Mouse (Mus musculus) liver, adult 2 months (tissue): ENCODE measurements around the gene Gm11992. TPM values are rescaled to one million over a fixed set of nuclear protein-coding genes. Genes with fewer than 3 reads are reported as not detected.

Experiments
- DNase-seq: peaks from one replicate; pipeline ENCODE4 v3.0.0-alpha.2; 2011; ENCODE audit warnings: low read depth, low spot score; ENCODE audit errors: extremely low read depth
- H3K27ac ChIP-seq: fragments of 200-500 bp; replicated peaks from 2 replicates; pipeline ENCODE4 v1.5.1; 2012; ENCODE audit warnings: low read depth, mild to moderate bottlenecking, control low read depth, inconsistent platforms, low read length; ENCODE audit not compliant: insufficient read depth
- H3K27me3 ChIP-seq: fragments of 200-500 bp; 2 replicates; pipeline ENCODE4 v1.6.1; 2012; ENCODE audit warnings: mild to moderate bottlenecking, moderate library complexity, low read length, inconsistent platforms; ENCODE audit not compliant: control insufficient read depth, insufficient read depth
- H3K36me3 ChIP-seq: fragments of 200-500 bp; 2 replicates; pipeline ENCODE4 v1.6.1; 2012; ENCODE audit warnings: low read length, inconsistent platforms; ENCODE audit not compliant: control insufficient read depth, insufficient read depth
- H3K4me1 ChIP-seq: fragments of 200-500 bp; 2 replicates; pipeline ENCODE4 v1.6.1; 2011; ENCODE audit warnings: low read length; ENCODE audit not compliant: control insufficient read depth, insufficient read depth
- H3K4me3 ChIP-seq: fragments of 200-500 bp; 2 replicates; pipeline ENCODE4 v1.5.1; 2011; ENCODE audit warnings: low read depth, mild to moderate bottlenecking, control low read depth, low read length, moderate library complexity; ENCODE audit not compliant: insufficient read depth
- H3K79me2 ChIP-seq: fragments of 200-500 bp; 2 replicates; pipeline ENCODE4 v1.6.1; 2012; ENCODE audit warnings: inconsistent platforms, mild to moderate bottlenecking, low read length, moderate library complexity; ENCODE audit not compliant: control insufficient read depth, insufficient read depth
- H3K9ac ChIP-seq: fragments of 200-500 bp; 2 replicates; pipeline ENCODE4 v1.6.1; 2012; ENCODE audit warnings: low read depth, mild to moderate bottlenecking, control low read depth, inconsistent platforms, low read length
- CTCF ChIP-seq: fragments of 200-500 bp; IDR thresholded peaks from 2 replicates; pipeline ENCODE4 v1.5.1; 2011; ENCODE audit warnings: low read depth, low read length, control low read depth
- POLR2A ChIP-seq: fragments of 200-500 bp; IDR thresholded peaks from 2 replicates; pipeline ENCODE4 v1.6.1; 2011; ENCODE audit warnings: low read length, control low read depth; ENCODE audit not compliant: insufficient read depth; ENCODE audit errors: extremely low read depth
- WGBS: fragments of 180-500 bp; shearing (Covaris S2); methylation state at CpG from one replicate; pipeline ENCODE4 v1.1.7; 2018; 5-methylcytosine and 5-hydroxymethylcytosine counted together
- polyA plus RNA-seq: library from polyadenylated mRNA; depleted of rRNA; stranded (reverse); fragments of >200 nt; gene quantifications from 2 replicates; pipeline ENCODE4 v1.2.3, GENCODE M21; 2012; rRNA removed
- total RNA-seq: library from RNA; depleted of rRNA; stranded (reverse); fragments of >200 nt; gene quantifications from 2 replicates; pipeline ENCODE4 v1.2.3, GENCODE M21; 2014; rRNA removed

The Gm11992 gene
- total and polyA plus RNA-seq, 2 experiments = 1.4 to 1.8 TPM

GRCm38 (mm10) chr11:9117358-9118049 is 69.1 kb downstream of the Gm11992 start:
- H3K9ac ChIP-seq = no peak overlapping the region
- no peak for TF ChIP-seq POLR2A
- no peak for TF ChIP-seq CTCF

GRCm38 (mm10) chr11:9118050-9118420 is 69.6 kb downstream of the Gm11992 start, which contains the start of gene Upp1:
Gene Upp1 (plus strand): TSS chr11:9118103.
- H3K79me2 ChIP-seq = no peaks in the 10 kb centered on the region
- H3K36me3 ChIP-seq = no peaks in the 10 kb centered on the region
- peak within 1 kb of the TSS; percentile 32 for H3K9ac ChIP-seq
- peaks cover 7% of the 10 kb centered on the region; the same call in 1 of the 2 replicates for H3K4me1 ChIP-seq
- peak within 1 kb of the TSS; percentile 58 for H3K4me3 ChIP-seq
- DNase-seq = no peak
- 2% methylated on average over 7 of the region's 7 CpGs for WGBS
- peak within 1 kb of the TSS; percentile 14; the same call in 1 of the 2 replicates for H3K27ac ChIP-seq
- TF ChIP-seq POLR2A = no peak
- TF ChIP-seq CTCF = no peak
- H3K27me3 ChIP-seq = no peaks in the 10 kb centered on the region

More at GRCm38 (mm10) chr11:9117358-9118049, 69.1 kb downstream of the Gm11992 start:
- Histone ChIP-seq H3K27me3 (no peaks in the 10 kb centered on the region), H3K4me1 (peaks cover 7% of the 10 kb centered on the region; the same call in 1 of the 2 replicates), H3K4me3 (no peak overlapping the region; the same call in 1 of the 2 replicates), H3K27ac (no peak overlapping the region), H3K36me3 (no peaks in the 10 kb centered on the region), H3K79me2 (no peaks in the 10 kb centered on the region)
- 6% methylated on average over 13 of the region's 13 CpGs for WGBS
- DNase-seq = peak; percentile 73

- WGBS = under 1% methylated on average over 40 of the region's 40 CpGs
- H3K27ac ChIP-seq = 0 out of 2 replicates have a peak overlapping the region, but pooled peaks have one; percentile 14
- peak overlapping the region; percentile 58 for H3K4me3 ChIP-seq
- no peaks in the 10 kb centered on the region for H3K79me2 ChIP-seq
- no peaks in the 10 kb centered on the region for H3K27me3 ChIP-seq
- no peaks in the 10 kb centered on the region for H3K36me3 ChIP-seq
- H3K4me1 ChIP-seq = peaks cover 7% of the 10 kb centered on the region; the same call in 1 of the 2 replicates
- H3K9ac ChIP-seq = peak overlapping the region; percentile 32
- DNase-seq = peak; percentile 74
- TF ChIP-seq POLR2A = no peak
- TF ChIP-seq CTCF = no peak
Observed at GRCm38 (mm10) chr11:9118421-9119121, 70.2 kb downstream of the Gm11992 start.

Other genes starting within 250 kb of the Gm11992 start
- under 0.01 TPM in 1 of 2 replicates, not detected in the other for gene Pkd1l1, start 75.3 kb upstream of the Gm11992 start, total RNA-seq
- 0.04 TPM in 1 of 2 replicates, not detected in the other for gene Pkd1l1, start 75.3 kb upstream of the Gm11992 start, polyA plus RNA-seq
- 4.1 and 4.9 TPM in 2 replicates for gene Hus1, start 37.4 kb upstream of the Gm11992 start, total RNA-seq
- gene Hus1, start 37.4 kb upstream of the Gm11992 start, polyA plus RNA-seq = 2.9 and 3.3 TPM in 2 replicates
- gene Sun3, start 397 bp downstream of the Gm11992 start, total RNA-seq = 0.67 and 1.8 TPM in 2 replicates
- gene Sun3, start 397 bp downstream of the Gm11992 start, polyA plus RNA-seq = 0.11 and 0.17 TPM in 2 replicates
- gene Upp1, start 69.5 kb downstream of the Gm11992 start, total RNA-seq = 5.1 and 5.6 TPM in 2 replicates
- 2.1 and 3.2 TPM in 2 replicates for gene Upp1, start 69.5 kb downstream of the Gm11992 start, polyA plus RNA-seq
- gene Abca13, start 143.3 kb downstream of the Gm11992 start, total RNA-seq = under 0.01 TPM in 1 of 2 replicates, not detected in the other
- gene Abca13, start 143.3 kb downstream of the Gm11992 start, polyA plus RNA-seq = not detected in 2 replicates